Mouse (Mus musculus) liver, embryonic 16.5 days (tissue): ENCODE results near the gene Lbx2. TPM values are rescaled to one million over a fixed set of nuclear protein-coding genes. Genes with fewer than 3 reads are reported as not detected.
A peak's percentile ranks its signal among the peaks of the same experiment; 100 is the strongest.

Experiments
- ATAC-seq: fragments of 200-750 bp; cut with Nextera tagmentation; 2 replicates; pipeline ENCODE4 v1.8.0; 2017; ENCODE audit warnings: low read depth, mild to moderate bottlenecking, moderate number of reproducible peaks, moderate library complexity
- H3K27ac ChIP-seq: fragments of 300-500 bp; sonication (generic); 2 replicates; pipeline ENCODE4 v1.5.1; 2014; ENCODE audit warnings: mild to moderate bottlenecking, low read length
- H3K27me3 ChIP-seq: fragments of 300-500 bp; sonication (generic); 2 replicates; pipeline ENCODE4 v1.6.1; 2014; ENCODE audit warnings: low read depth, low read length, mixed read lengths; ENCODE audit not compliant: control insufficient read depth, insufficient read depth
- H3K36me3 ChIP-seq: fragments of 300-500 bp; sonication (generic); 2 replicates; pipeline ENCODE4 v1.6.1; 2014; ENCODE audit warnings: mild to moderate bottlenecking; ENCODE audit not compliant: control insufficient read depth, insufficient read depth
- H3K4me1 ChIP-seq: fragments of 300-500 bp; sonication (generic); 2 replicates; pipeline ENCODE4 v1.6.1; 2014; ENCODE audit warnings: low read depth, low read length, mixed read lengths; ENCODE audit not compliant: control insufficient read depth
- H3K4me2 ChIP-seq: fragments of 300-500 bp; sonication (generic); 2 replicates; pipeline ENCODE4 v1.6.1; 2014; ENCODE audit warnings: low read depth, low read length, mixed read lengths
- H3K4me3 ChIP-seq: fragments of 300-500 bp; sonication (generic); 2 replicates; pipeline ENCODE4 v1.5.1; 2014; ENCODE audit warnings: low read depth, mild to moderate bottlenecking, low read length
- H3K9ac ChIP-seq: fragments of 300-500 bp; sonication (generic); 2 replicates; pipeline ENCODE4 v1.6.1; 2014; ENCODE audit warnings: low read depth, low read length
- H3K9me3 ChIP-seq: fragments of 300-500 bp; sonication (generic); replicated peaks from 2 replicates; pipeline ENCODE4 v1.6.1; 2016; ENCODE audit warnings: low read length; ENCODE audit not compliant: control insufficient read depth
- WGBS: fragments of 180-500 bp; shearing (Covaris S2); extraction: QIAGEN DNeasy Blood & Tissue Kit; methylation state at CpG from one replicate; pipeline ENCODE4 v1.1.7; 2014; ENCODE audit not compliant: insufficient replicate concordance; 5-methylcytosine and 5-hydroxymethylcytosine counted together
- polyA plus RNA-seq: library from polyadenylated mRNA; unstranded; fragments of >200 nt; fragmentation: Nextera tagmentation; extraction: Ambion mirVana; gene quantifications from 2 replicates; pipeline ENCODE4 v1.2.1, GENCODE M21; 2015

Lbx2 gene
- polyA plus RNA-seq, 1 experiment from 2014 or later = 0.25 TPM

- 3% methylated on average over 45 of the region's 52 CpGs for WGBS
- Histone ChIP-seq H3K9ac (peak overlapping the region; percentile 91), H3K36me3 (peaks cover 8% of the 10 kb centered on the region; the same call in 1 of the 2 replicates), H3K4me1 (peaks cover 39% of the 10 kb centered on the region), H3K4me2 (peak overlapping the region; percentile 99), H3K27ac (peak overlapping the region; percentile 96), H3K27me3 (no peaks in the 10 kb centered on the region), H3K9me3 (no peaks in the 10 kb centered on the region), H3K4me3 (peak overlapping the region; percentile 77)
- peak; percentile 31 for ATAC-seq
Observed at GRCm38 (mm10) chr6:83121863-83122710, 35.9 kb downstream of the Lbx2 start.

GRCm38 (mm10) chr6:83122961-83123360 lies 36.8 kb downstream of the Lbx2 start:
- WGBS = 87% methylated on average over 5 of the region's 5 CpGs
- Histone ChIP-seq H3K9me3 (no peaks in the 10 kb centered on the region), H3K36me3 (peaks cover 5% of the 10 kb centered on the region; the same call in 1 of the 2 replicates), H3K4me3 (no peak overlapping the region), H3K9ac (no peak overlapping the region), H3K4me2 (no peak overlapping the region), H3K27me3 (no peaks in the 10 kb centered on the region), H3K27ac (no peak overlapping the region), H3K4me1 (peaks cover 39% of the 10 kb centered on the region)
- no peak for ATAC-seq

GRCm38 (mm10) chr6:83124851-83125312 lies 38.7 kb downstream of the Lbx2 start:
- Histone ChIP-seq H3K9ac (peak overlapping the region; percentile 83), H3K27me3 (no peaks in the 10 kb centered on the region), H3K27ac (peak overlapping the region; percentile 85), H3K4me2 (peak overlapping the region; percentile 81), H3K9me3 (no peaks in the 10 kb centered on the region), H3K36me3 (no peaks in the 10 kb centered on the region), H3K4me3 (peak overlapping the region; percentile 81), H3K4me1 (peaks cover 32% of the 10 kb centered on the region)
- under 1% methylated on average over 30 of the region's 30 CpGs for WGBS
- ATAC-seq = peak; percentile 4; the same call in 1 of the 2 replicates

GRCm38 (mm10) chr6:83125331-83125730 lies 39.2 kb downstream of the Lbx2 start, which contains the start of gene Ino80b:
Gene Ino80b, minus strand, starts transcription at chr6:83125431.
- Histone ChIP-seq H3K27me3 (no peaks in the 10 kb centered on the region), H3K9me3 (no peaks in the 10 kb centered on the region), H3K4me2 (peak within 1 kb of the TSS; percentile 81), H3K9ac (peak within 1 kb of the TSS; percentile 83), H3K4me1 (peaks cover 28% of the 10 kb centered on the region), H3K36me3 (no peaks in the 10 kb centered on the region), H3K27ac (peak within 1 kb of the TSS; percentile 85), H3K4me3 (peak within 1 kb of the TSS; percentile 81)
- ATAC-seq = no peak
- 30% methylated on average over 5 of the region's 5 CpGs for WGBS

- 69% methylated on average over 5 of the region's 5 CpGs for WGBS
- no peak overlapping the region for H3K9ac ChIP-seq
- ATAC-seq = no peak
- H3K4me2 ChIP-seq = no peak overlapping the region
- peaks cover 22% of the 10 kb centered on the region for H3K4me1 ChIP-seq
- no peak overlapping the region for H3K4me3 ChIP-seq
- no peak overlapping the region for H3K27ac ChIP-seq
- H3K9me3 ChIP-seq = no peaks in the 10 kb centered on the region
- H3K27me3 ChIP-seq = no peaks in the 10 kb centered on the region
- no peaks in the 10 kb centered on the region for H3K36me3 ChIP-seq
Observed at GRCm38 (mm10) chr6:83127419-83127818, 41.3 kb downstream of the Lbx2 start.

GRCm38 (mm10) chr6:83131469-83132034 lies 45.4 kb downstream of the Lbx2 start:
- Histone ChIP-seq H3K4me3 (no peak overlapping the region), H3K4me2 (peak overlapping the region; percentile 31; the same call in 1 of the 2 replicates), H3K27me3 (peaks cover 15% of the 10 kb centered on the region), H3K4me1 (peaks cover 19% of the 10 kb centered on the region), H3K9me3 (no peaks in the 10 kb centered on the region), H3K27ac (peak overlapping the region; percentile 85), H3K9ac (0 out of 2 replicates have a peak overlapping the region, but pooled peaks have one; percentile 12), H3K36me3 (no peaks in the 10 kb centered on the region)
- 36% methylated on average over 6 of the region's 6 CpGs for WGBS
- peak; percentile 85 for ATAC-seq

GRCm38 (mm10) chr6:83132176-83132919 lies 46.2 kb downstream of the Lbx2 start:
- H3K36me3 ChIP-seq = no peaks in the 10 kb centered on the region
- ATAC-seq = peak; percentile 38
- peak overlapping the region; percentile 85 for H3K27ac ChIP-seq
- no peak overlapping the region for H3K4me2 ChIP-seq
- H3K27me3 ChIP-seq = peaks cover 23% of the 10 kb centered on the region
- H3K9me3 ChIP-seq = no peaks in the 10 kb centered on the region
- peaks cover 19% of the 10 kb centered on the region for H3K4me1 ChIP-seq
- no peak overlapping the region for H3K9ac ChIP-seq
- H3K4me3 ChIP-seq = no peak overlapping the region
- WGBS = 63% methylated on average over 9 of the region's 9 CpGs

GRCm38 (mm10) chr6:83134226-83134625 lies 48.1 kb downstream of the Lbx2 start:
- H3K4me1 ChIP-seq = peaks cover 30% of the 10 kb centered on the region
- peaks cover 29% of the 10 kb centered on the region for H3K27me3 ChIP-seq
- no peak overlapping the region for H3K27ac ChIP-seq
- H3K4me3 ChIP-seq = no peak overlapping the region
- H3K9me3 ChIP-seq = no peaks in the 10 kb centered on the region
- no peak overlapping the region for H3K9ac ChIP-seq
- 41% methylated on average over 3 of the region's 3 CpGs for WGBS
- no peak for ATAC-seq
- H3K4me2 ChIP-seq = no peak overlapping the region
- H3K36me3 ChIP-seq = no peaks in the 10 kb centered on the region
